Mouse (Mus musculus): ENCODE results near the gene Tnfsf13b. TPM values are rescaled to one million over a fixed set of nuclear protein-coding genes. Genes with fewer than 3 reads are reported as not detected.

The Tnfsf13b gene
- polyA plus RNA-seq, 1 experiment = not detected

- Histone ChIP-seq H3K4me1 (ENCODE audit: control insufficient read depth, insufficient read depth, low read length) (no peaks in the 10 kb centered on the region), H3K4me3 (ENCODE audit: insufficient read depth, low read depth, low read length) (no peak overlapping the region), H3K27ac (ENCODE audit: insufficient read depth, low read depth, low read length) (no peak overlapping the region)
- WGBS = 61% methylated on average over 11 of the region's 11 CpGs
- TF ChIP-seq POLR2A (IDR thresholded peaks at IDR 0.05; ENCODE audit: insufficient read depth, low read depth, low read length) (no peak), CTCF (IDR thresholded peaks at IDR 0.05; ENCODE audit: insufficient read depth, low read depth, low read length) (no peak)
These were observed 60.6 kb downstream of the Tnfsf13b start for GRCm38 (mm10) chr8:10066906-10067305.

- H3K4me1 ChIP-seq (ENCODE audit: control insufficient read depth, insufficient read depth, low read length) = peaks cover 5% of the 10 kb centered on the region
- no peak overlapping the region for H3K4me3 ChIP-seq (ENCODE audit: insufficient read depth, low read depth, low read length)
- TF ChIP-seq POLR2A (IDR thresholded peaks at IDR 0.05; ENCODE audit: insufficient read depth, low read depth, low read length) (no peak), CTCF (IDR thresholded peaks at IDR 0.05; ENCODE audit: insufficient read depth, low read depth, low read length) (no peak)
- WGBS = 82% methylated on average over 7 of the region's 7 CpGs
- no peak overlapping the region for H3K27ac ChIP-seq (ENCODE audit: insufficient read depth, low read depth, low read length)
These were observed 61.5 kb downstream of the Tnfsf13b start for GRCm38 (mm10) chr8:10067775-10068174.

- H3K4me1 ChIP-seq (ENCODE audit: control insufficient read depth, insufficient read depth, low read length) = peaks cover 9% of the 10 kb centered on the region
- TF ChIP-seq POLR2A (IDR thresholded peaks at IDR 0.05; ENCODE audit: insufficient read depth, low read depth, low read length) = no peak
- no peak for TF ChIP-seq CTCF (IDR thresholded peaks at IDR 0.05; ENCODE audit: insufficient read depth, low read depth, low read length)
- WGBS = 97% methylated on average over 2 of the region's 2 CpGs
- H3K27ac ChIP-seq (ENCODE audit: insufficient read depth, low read depth, low read length) = no peak overlapping the region
- no peak overlapping the region for H3K4me3 ChIP-seq (ENCODE audit: insufficient read depth, low read depth, low read length)
These were observed 66.1 kb downstream of the Tnfsf13b start for GRCm38 (mm10) chr8:10072347-10072746.

Other genes with a start within 250 kb of the Tnfsf13b start
- gene Fam155a, start 235.3 kb upstream of the Tnfsf13b start, polyA plus RNA-seq (2012; ENCODE audit: insufficient read depth, insufficient read length, low replicate concordance, missing spikeins) = not detected in 2 replicates
- not detected in 2 replicates for gene Gm10217, start 142.2 kb upstream of the Tnfsf13b start, polyA plus RNA-seq (2012; ENCODE audit: insufficient read depth, insufficient read length, low replicate concordance, missing spikeins)
- not detected in 2 replicates for gene Lig4, start 28.8 kb upstream of the Tnfsf13b start, polyA plus RNA-seq (2012; ENCODE audit: insufficient read depth, insufficient read length, low replicate concordance, missing spikeins)
- gene Abhd13, start 28.8 kb upstream of the Tnfsf13b start, polyA plus RNA-seq (2012; ENCODE audit: insufficient read depth, insufficient read length, low replicate concordance, missing spikeins) = not detected in 2 replicates
- gene Myo16, start 147.4 kb downstream of the Tnfsf13b start, polyA plus RNA-seq (2012; ENCODE audit: insufficient read depth, insufficient read length, low replicate concordance, missing spikeins) = 104 and 164 TPM in 2 replicates